Mouse (Mus musculus): Measurements from ENCODE around the gene Fam24a. TPM values are rescaled to one million over a fixed set of nuclear protein-coding genes. Genes with fewer than 3 reads are reported as not detected.

Gene Fam24a
- polyA plus RNA-seq (2015; fragmentation: Nextera tagmentation; extraction: Ambion mirVana): not detected in 2 replicates

DNA sequence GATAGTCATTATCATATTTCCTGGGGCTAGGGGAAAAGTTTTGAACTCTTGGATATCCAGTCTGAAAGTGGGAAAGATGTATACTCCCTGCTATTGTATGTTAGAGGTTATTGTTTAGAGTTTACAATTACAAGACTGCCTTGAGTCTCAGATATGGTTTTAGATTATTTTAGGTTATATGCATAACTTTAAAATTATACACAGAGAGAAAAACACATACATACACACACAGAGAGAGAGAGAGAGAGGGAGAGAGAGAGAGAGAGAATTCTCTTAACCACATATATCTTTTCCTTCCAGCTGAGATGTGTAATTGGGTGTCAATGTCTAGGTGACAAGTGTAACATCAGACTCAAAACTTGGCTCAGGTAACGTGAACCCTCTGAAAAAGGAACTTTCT, at the start of gene Fam24a:
Gene Fam24a (plus strand): TSS at position 301 of the 400 bp plus-strand sequence.
- peaks cover 9% of the 10 kb centered on the region; the same call in 1 of the 2 replicates for H3K4me1 ChIP-seq
- 45% methylated on average over 1 of the region's 1 CpGs for WGBS
- ATAC-seq (ENCODE audit: borderline replicate concordance, extremely low read depth, low FRiP score, low TSS enrichment): no peak

GRCm38 (mm10) chr7:131297151-131297550, 36.5 kb upstream of the Fam24a start:
- H3K4me1 ChIP-seq: no peaks in the 10 kb centered on the region
- H3K4me3 ChIP-seq: no peak overlapping the region
- no peaks in the 10 kb centered on the region for H3K9me3 ChIP-seq
- ATAC-seq (ENCODE audit: borderline replicate concordance, extremely low read depth, low FRiP score, low TSS enrichment): no peak
- 68% methylated on average over 8 of the region's 8 CpGs for WGBS
- no peak overlapping the region for H3K27ac ChIP-seq
- no peak overlapping the region for H3K4me2 ChIP-seq
- H3K27me3 ChIP-seq: no peaks in the 10 kb centered on the region
- H3K36me3 ChIP-seq: no peaks in the 10 kb centered on the region
- H3K9ac ChIP-seq: no peak overlapping the region

More for the DNA sequence above, at the start of gene Fam24a:
- no peaks in the 10 kb centered on the region for H3K27me3 ChIP-seq
- no peak within 1 kb of the TSS for H3K4me3 ChIP-seq
- no peaks in the 10 kb centered on the region for H3K9me3 ChIP-seq
- H3K4me2 ChIP-seq: no peak within 1 kb of the TSS
- no peak within 1 kb of the TSS for H3K27ac ChIP-seq
- H3K9ac ChIP-seq: no peak within 1 kb of the TSS
- no peaks in the 10 kb centered on the region for H3K36me3 ChIP-seq

- Histone ChIP-seq H3K27me3 (no peaks in the 10 kb centered on the region), H3K9me3 (no peaks in the 10 kb centered on the region), H3K27ac (no peak overlapping the region), H3K4me2 (no peak overlapping the region), H3K36me3 (no peaks in the 10 kb centered on the region), H3K4me3 (no peak overlapping the region), H3K4me1 (no peaks in the 10 kb centered on the region), H3K9ac (no peak overlapping the region)
- no peak for ATAC-seq (ENCODE audit: borderline replicate concordance, extremely low read depth, low FRiP score, low TSS enrichment)
- 54% methylated on average over 8 of the region's 8 CpGs for WGBS
Observed at GRCm38 (mm10) chr7:131303340-131303739, 30.3 kb upstream of the Fam24a start.

DNA sequence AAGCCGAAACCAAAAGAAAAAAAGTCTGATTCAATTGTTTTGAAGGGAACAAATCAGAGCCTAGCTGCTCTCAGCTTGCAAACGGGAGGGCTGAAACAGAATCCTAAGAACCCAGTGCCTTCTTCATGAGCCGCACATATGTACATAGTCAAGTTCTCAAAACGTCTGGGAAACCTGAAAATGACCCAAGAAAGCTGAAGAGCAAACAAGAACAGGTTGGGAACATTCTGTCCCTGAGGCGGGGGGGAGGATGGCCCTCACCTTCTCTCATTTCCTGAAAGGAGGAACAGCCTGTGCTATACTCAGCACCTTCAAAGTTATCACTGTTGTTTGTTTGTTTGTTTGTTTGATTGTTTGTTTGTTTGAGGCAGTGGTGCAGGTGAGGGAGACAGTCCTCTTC, 26.9 kb upstream of the Fam24a start:
- Histone ChIP-seq H3K36me3 (no peaks in the 10 kb centered on the region), H3K4me3 (no peak overlapping the region), H3K9me3 (no peaks in the 10 kb centered on the region), H3K9ac (no peak overlapping the region), H3K4me1 (no peaks in the 10 kb centered on the region), H3K27ac (no peak overlapping the region), H3K27me3 (no peaks in the 10 kb centered on the region), H3K4me2 (no peak overlapping the region)
- WGBS: 64% methylated on average over 5 of the region's 5 CpGs
- ATAC-seq (ENCODE audit: borderline replicate concordance, extremely low read depth, low FRiP score, low TSS enrichment): no peak

- Histone ChIP-seq H3K4me1 (no peaks in the 10 kb centered on the region), H3K27me3 (no peaks in the 10 kb centered on the region), H3K9ac (no peak overlapping the region), H3K4me2 (no peak overlapping the region), H3K9me3 (no peaks in the 10 kb centered on the region), H3K4me3 (no peak overlapping the region), H3K27ac (no peak overlapping the region), H3K36me3 (no peaks in the 10 kb centered on the region)
- WGBS: 76% methylated on average over 7 of the region's 7 CpGs
- ATAC-seq (ENCODE audit: borderline replicate concordance, extremely low read depth, low FRiP score, low TSS enrichment): no peak
Observed at GRCm38 (mm10) chr7:131314493-131314892, 19.2 kb upstream of the Fam24a start.

DNA sequence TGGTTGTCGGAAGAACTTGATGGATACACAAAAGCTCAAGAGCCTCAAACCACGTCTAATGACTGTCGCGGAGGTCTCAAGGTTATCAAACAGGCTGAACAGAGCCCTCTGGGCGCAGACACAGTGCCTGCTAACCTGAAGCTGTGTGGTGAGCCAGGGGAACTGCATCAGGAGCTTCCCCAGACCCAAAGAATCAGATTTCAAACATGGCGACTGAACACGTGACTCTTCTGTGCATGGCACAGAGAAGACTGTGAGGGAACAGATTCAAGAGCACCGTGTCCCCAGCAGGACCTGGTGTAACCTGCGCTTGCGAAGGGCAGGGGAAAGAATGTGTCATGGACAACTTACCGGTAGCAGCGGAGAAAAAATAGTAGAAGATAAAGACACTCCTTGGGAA, 16.1 kb upstream of the Fam24a start:
- no peak overlapping the region for H3K27ac ChIP-seq
- H3K36me3 ChIP-seq: no peaks in the 10 kb centered on the region
- no peaks in the 10 kb centered on the region for H3K9me3 ChIP-seq
- no peak overlapping the region for H3K4me3 ChIP-seq
- WGBS: 59% methylated on average over 12 of the region's 12 CpGs
- ATAC-seq (ENCODE audit: borderline replicate concordance, extremely low read depth, low FRiP score, low TSS enrichment): no peak
- H3K4me1 ChIP-seq: no peaks in the 10 kb centered on the region
- H3K9ac ChIP-seq: no peak overlapping the region
- no peak overlapping the region for H3K4me2 ChIP-seq
- H3K27me3 ChIP-seq: no peaks in the 10 kb centered on the region

DNA sequence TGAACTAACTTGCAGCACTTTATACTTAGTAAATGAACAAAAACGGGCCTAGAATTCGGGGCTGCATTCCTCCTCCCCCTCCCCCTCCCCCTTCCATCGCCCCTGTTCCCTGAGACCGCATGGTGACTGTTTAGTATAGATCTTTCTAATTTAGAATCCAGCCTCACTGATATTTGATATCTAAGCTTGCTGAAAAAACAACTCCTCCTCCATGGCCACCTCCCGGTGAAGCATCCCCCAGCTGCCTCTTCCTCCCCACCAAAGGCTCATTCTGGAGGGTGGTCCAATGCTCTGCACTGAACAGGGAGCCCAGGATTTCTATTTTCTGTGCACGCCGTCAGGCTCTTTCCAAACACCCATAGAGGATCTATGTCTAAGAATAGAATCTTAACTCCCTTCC, 15.3 kb upstream of the Fam24a start:
- H3K4me1 ChIP-seq: no peaks in the 10 kb centered on the region
- no peak for ATAC-seq (ENCODE audit: borderline replicate concordance, extremely low read depth, low FRiP score, low TSS enrichment)
- no peak overlapping the region for H3K27ac ChIP-seq
- H3K9ac ChIP-seq: no peak overlapping the region
- H3K9me3 ChIP-seq: no peaks in the 10 kb centered on the region
- H3K36me3 ChIP-seq: no peaks in the 10 kb centered on the region
- no peaks in the 10 kb centered on the region for H3K27me3 ChIP-seq
- H3K4me2 ChIP-seq: no peak overlapping the region
- H3K4me3 ChIP-seq: no peak overlapping the region
- WGBS: 69% methylated on average over 4 of the region's 7 CpGs

- H3K9ac ChIP-seq: no peak within 1 kb of the TSS
- 78% methylated on average over 2 of the region's 2 CpGs for WGBS
- no peaks in the 10 kb centered on the region for H3K4me1 ChIP-seq
- no peak within 1 kb of the TSS for H3K4me3 ChIP-seq
- H3K4me2 ChIP-seq: no peak within 1 kb of the TSS
- H3K36me3 ChIP-seq: no peaks in the 10 kb centered on the region
- H3K9me3 ChIP-seq: no peaks in the 10 kb centered on the region
- ATAC-seq (ENCODE audit: borderline replicate concordance, extremely low read depth, low FRiP score, low TSS enrichment): no peak
- H3K27me3 ChIP-seq: no peaks in the 10 kb centered on the region
- no peak within 1 kb of the TSS for H3K27ac ChIP-seq
Observed at GRCm38 (mm10) chr7:131322192-131322591, 11.5 kb upstream of the Fam24a start, which contains the start of gene Cuzd1. Gene Cuzd1 (minus strand): TSS chr7:131322292.

- Histone ChIP-seq H3K9me3 (no peaks in the 10 kb centered on the region), H3K4me2 (no peak overlapping the region), H3K4me3 (no peak overlapping the region), H3K27me3 (no peaks in the 10 kb centered on the region), H3K36me3 (no peaks in the 10 kb centered on the region), H3K9ac (no peak overlapping the region), H3K4me1 (no peaks in the 10 kb centered on the region), H3K27ac (no peak overlapping the region)
- 77% methylated on average over 5 of the region's 5 CpGs for WGBS
- no peak for ATAC-seq (ENCODE audit: borderline replicate concordance, extremely low read depth, low FRiP score, low TSS enrichment)
Observed at GRCm38 (mm10) chr7:131327054-131327453, 6.6 kb upstream of the Fam24a start.

DNA sequence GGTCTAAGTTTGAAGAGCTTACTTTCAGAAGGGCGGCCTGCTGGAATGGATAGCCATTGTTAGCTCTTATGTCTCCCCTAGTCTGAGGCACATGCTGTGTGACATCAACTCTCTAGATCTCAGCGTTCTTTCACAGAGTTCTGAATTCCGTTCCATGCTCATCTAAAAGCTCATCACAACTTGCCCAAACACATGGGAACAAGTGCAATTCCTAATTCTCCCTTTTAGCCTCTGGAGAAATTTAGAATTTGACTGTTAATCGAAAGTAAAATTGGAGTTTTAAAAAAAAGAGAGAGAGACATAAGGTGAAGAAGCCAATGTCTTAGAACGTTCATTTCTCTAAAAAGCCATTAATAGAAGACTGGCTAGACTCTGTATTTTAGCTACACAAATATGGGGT, 4.2 kb upstream of the Fam24a start, which contains the start of gene Fam24b:
Gene Fam24b (minus strand): TSS at position 101 of the 400 bp plus-strand sequence.
- Histone ChIP-seq H3K4me1 (no peaks in the 10 kb centered on the region), H3K9me3 (no peaks in the 10 kb centered on the region), H3K4me3 (no peak within 1 kb of the TSS), H3K27me3 (no peaks in the 10 kb centered on the region), H3K36me3 (no peaks in the 10 kb centered on the region), H3K27ac (no peak within 1 kb of the TSS), H3K4me2 (no peak within 1 kb of the TSS), H3K9ac (no peak within 1 kb of the TSS)
- no peak for ATAC-seq (ENCODE audit: borderline replicate concordance, extremely low read depth, low FRiP score, low TSS enrichment)
- 88% methylated on average over 5 of the region's 5 CpGs for WGBS

GRCm38 (mm10) chr7:131331688-131332087, 2.0 kb upstream of the Fam24a start:
- 64% methylated on average over 2 of the region's 2 CpGs for WGBS

GRCm38 (mm10) chr7:131337502-131338068, 3.9 kb downstream of the Fam24a start:
- WGBS: 23% methylated on average over 8 of the region's 8 CpGs
- Histone ChIP-seq H3K9ac (no peak overlapping the region), H3K4me1 (peaks cover 9% of the 10 kb centered on the region; the same call in 1 of the 2 replicates), H3K4me2 (no peak overlapping the region; the same call in 1 of the 2 replicates), H3K9me3 (no peaks in the 10 kb centered on the region), H3K27ac (peak overlapping the region; percentile 32; the same call in 1 of the 2 replicates), H3K36me3 (peaks cover 18% of the 10 kb centered on the region; the same call in 1 of the 2 replicates), H3K4me3 (no peak overlapping the region), H3K27me3 (no peaks in the 10 kb centered on the region)
- no peak for ATAC-seq (ENCODE audit: borderline replicate concordance, extremely low read depth, low FRiP score, low TSS enrichment)

More at GRCm38 (mm10) chr7:131331688-131332087, 2.0 kb upstream of the Fam24a start:
- no peaks in the 10 kb centered on the region for H3K36me3 ChIP-seq
- H3K4me3 ChIP-seq: no peak overlapping the region
- no peak overlapping the region for H3K9ac ChIP-seq
- no peak overlapping the region for H3K27ac ChIP-seq
- no peak for ATAC-seq (ENCODE audit: borderline replicate concordance, extremely low read depth, low FRiP score, low TSS enrichment)
- H3K9me3 ChIP-seq: no peaks in the 10 kb centered on the region
- no peak overlapping the region for H3K4me2 ChIP-seq
- no peaks in the 10 kb centered on the region for H3K4me1 ChIP-seq
- no peaks in the 10 kb centered on the region for H3K27me3 ChIP-seq

Data from lung, embryonic 15.5 days (tissue).